Mouse (Mus musculus) neural tube, embryonic 14.5 days (tissue): Measurements from ENCODE around the gene Cuedc1. TPM values are rescaled to one million over a fixed set of nuclear protein-coding genes. Genes with fewer than 3 reads are reported as not detected.

ENCODE experiments used
- ATAC-seq: fragments of 200-750 bp; cut with Nextera tagmentation; 2 replicates; pipeline ENCODE4 v1.8.0; 2017; ENCODE audit warnings: low read depth, mild to moderate bottlenecking, moderate TSS enrichment, moderate library complexity
- H3K27ac ChIP-seq: fragments of 300-500 bp; sonication (generic); 2 replicates; pipeline ENCODE4 v1.5.1; 2014; ENCODE audit warnings: low read depth, mild to moderate bottlenecking, control low read depth, low read length, moderate library complexity, mixed read lengths
- H3K27me3 ChIP-seq: fragments of 300-500 bp; sonication (generic); 2 replicates; pipeline ENCODE4 v1.6.1; 2014; ENCODE audit warnings: low read length; ENCODE audit not compliant: control insufficient read depth, insufficient read depth
- H3K36me3 ChIP-seq: fragments of 300-500 bp; sonication (generic); 2 replicates; pipeline ENCODE4 v1.6.1; 2014; ENCODE audit warnings: low read length, mixed read lengths; ENCODE audit not compliant: control insufficient read depth, insufficient read depth
- H3K4me1 ChIP-seq: fragments of 300-500 bp; sonication (generic); 2 replicates; pipeline ENCODE4 v1.6.1; 2014; ENCODE audit warnings: low read length; ENCODE audit not compliant: control insufficient read depth, insufficient read depth
- H3K4me2 ChIP-seq: fragments of 300-500 bp; sonication (generic); 2 replicates; pipeline ENCODE4 v1.6.1; 2014; ENCODE audit warnings: mild to moderate bottlenecking, low read depth, low read length, control low read depth
- H3K4me3 ChIP-seq: fragments of 300-500 bp; sonication (generic); 2 replicates; pipeline ENCODE4 v1.5.1; 2014; ENCODE audit warnings: low read depth, low read length, control low read depth, mixed read lengths
- H3K9ac ChIP-seq: fragments of 300-500 bp; sonication (generic); replicated peaks from 2 replicates; pipeline ENCODE4 v1.6.1; 2014; ENCODE audit warnings: low read depth, mild to moderate bottlenecking, control low read depth, low read length, mixed read lengths
- H3K9me3 ChIP-seq: fragments of 300-500 bp; sonication (generic); 2 replicates; pipeline ENCODE4 v1.6.1; 2016; ENCODE audit warnings: low read length; ENCODE audit not compliant: control insufficient read depth
- WGBS: fragments of 180-500 bp; shearing (Covaris S2); extraction: QIAGEN DNeasy Blood & Tissue Kit; methylation state at CpG from one replicate; pipeline ENCODE4 v1.1.7; 2014; 5-methylcytosine and 5-hydroxymethylcytosine counted together
- polyA plus RNA-seq: library from polyadenylated mRNA; unstranded; fragments of >200 nt; fragmentation: Nextera tagmentation; extraction: Ambion mirVana; gene quantifications from 2 replicates; pipeline ENCODE4 v1.2.1, GENCODE M21; 2014

The Cuedc1 gene
- polyA plus RNA-seq, 1 experiment from 2014 or later: 38.3 TPM

- Histone ChIP-seq H3K27ac (no peak overlapping the region), H3K4me2 (no peak overlapping the region), H3K9ac (no peak overlapping the region), H3K4me1 (no peaks in the 10 kb centered on the region; the same call in 1 of the 2 replicates), H3K4me3 (no peak overlapping the region), H3K9me3 (no peaks in the 10 kb centered on the region), H3K27me3 (no peaks in the 10 kb centered on the region), H3K36me3 (no peaks in the 10 kb centered on the region)
- ATAC-seq: no peak
- WGBS: 78% methylated on average over 2 of the region's 2 CpGs
These were observed 35.8 kb upstream of the Cuedc1 start for GRCm38 (mm10) chr11:88061892-88062625.

GRCm38 (mm10) chr11:88065732-88066131 lies 32.1 kb upstream of the Cuedc1 start:
- Histone ChIP-seq H3K27me3 (no peaks in the 10 kb centered on the region; the same call in 1 of the 2 replicates), H3K27ac (no peak overlapping the region), H3K36me3 (no peaks in the 10 kb centered on the region), H3K4me2 (no peak overlapping the region), H3K9ac (no peak overlapping the region), H3K4me3 (no peak overlapping the region), H3K4me1 (peaks cover 9% of the 10 kb centered on the region), H3K9me3 (no peaks in the 10 kb centered on the region)
- ATAC-seq: no peak

DNA sequence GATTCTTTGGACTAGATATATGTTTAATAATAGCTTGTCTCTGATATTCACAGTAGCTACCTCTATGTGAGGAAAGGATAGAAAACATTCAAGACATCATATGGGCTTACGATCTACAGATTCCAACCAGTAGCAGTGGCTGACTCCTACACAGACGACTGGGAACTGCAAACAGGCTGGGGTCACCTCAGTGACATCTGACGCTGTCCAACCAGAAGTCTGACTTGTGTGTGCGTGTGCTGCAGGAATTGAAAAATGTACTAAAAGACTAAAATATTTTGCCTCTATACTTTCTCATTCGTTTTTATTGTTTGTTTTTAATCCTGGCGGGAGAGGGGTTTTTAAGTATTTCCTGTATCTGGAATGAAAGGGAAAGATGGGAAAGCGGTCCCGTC lies 30.7 kb upstream of the Cuedc1 start:
- H3K9me3 ChIP-seq: no peaks in the 10 kb centered on the region
- peak overlapping the region; percentile 99 for H3K27ac ChIP-seq
- WGBS: 1% methylated on average over 8 of the region's 8 CpGs
- H3K9ac ChIP-seq: peak overlapping the region; percentile 98
- peak overlapping the region; percentile 80 for H3K4me2 ChIP-seq
- H3K27me3 ChIP-seq: no peaks in the 10 kb centered on the region; the same call in 1 of the 2 replicates
- H3K4me1 ChIP-seq: peaks cover 21% of the 10 kb centered on the region
- peak overlapping the region; percentile 99 for H3K4me3 ChIP-seq
- ATAC-seq: peak; percentile 31; the same call in 1 of the 2 replicates
- H3K36me3 ChIP-seq: no peaks in the 10 kb centered on the region

DNA sequence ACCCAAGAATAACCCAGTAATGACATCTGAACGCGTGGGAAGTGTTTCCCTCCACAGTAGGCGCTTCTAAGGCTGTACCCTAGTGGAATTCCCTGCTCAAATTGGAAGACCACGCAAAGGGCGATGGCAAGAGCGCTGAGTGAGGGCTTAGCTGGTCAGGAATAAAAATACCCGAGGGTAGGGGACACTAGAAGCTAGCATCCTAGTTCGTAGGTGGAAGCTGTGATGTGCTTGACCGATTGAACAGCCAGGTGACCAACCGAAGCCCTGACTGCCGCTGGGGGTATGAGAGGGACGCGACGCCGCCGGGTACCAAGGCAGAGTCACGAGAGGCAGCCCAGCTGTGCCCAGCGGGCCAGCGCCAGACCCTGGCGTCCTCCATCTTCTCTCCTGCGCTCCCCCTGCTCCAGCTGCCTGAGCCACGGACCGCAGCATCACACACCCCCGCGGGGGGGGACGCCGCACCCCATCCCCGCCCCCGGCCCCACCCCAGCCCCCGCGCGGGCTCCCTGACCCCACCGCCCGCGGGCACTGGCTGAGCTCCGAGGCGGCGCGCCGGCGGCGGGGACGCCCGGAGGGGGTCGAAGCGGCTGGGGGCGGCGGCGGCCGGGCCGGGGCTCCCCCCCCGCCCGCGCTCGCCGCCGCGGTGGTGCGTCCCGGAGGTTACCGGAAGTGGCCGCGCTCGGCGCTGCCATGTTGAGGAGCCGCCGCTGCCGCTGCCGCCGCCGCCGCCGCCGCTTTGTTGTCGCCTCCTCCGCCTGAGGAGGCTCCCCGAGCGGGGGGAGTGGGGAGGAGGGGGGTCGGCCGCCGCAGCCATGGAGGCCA lies 30.1 kb upstream of the Cuedc1 start, which contains the start of gene Vezf1:
Vezf1 (plus strand) TSS at position 694 of the 825 bp plus-strand sequence.
- Histone ChIP-seq H3K4me2 (peak within 1 kb of the TSS; percentile 91), H3K36me3 (no peaks in the 10 kb centered on the region), H3K9me3 (no peaks in the 10 kb centered on the region), H3K4me1 (peaks cover 22% of the 10 kb centered on the region), H3K27me3 (no peaks in the 10 kb centered on the region; the same call in 1 of the 2 replicates), H3K27ac (peak within 1 kb of the TSS; percentile 99), H3K4me3 (peak within 1 kb of the TSS; percentile 99), H3K9ac (peak within 1 kb of the TSS; percentile 98)
- peak; percentile 93 for ATAC-seq
- WGBS: under 1% methylated on average over 39 of the region's 81 CpGs

- WGBS: under 1% methylated on average over 72 of the region's 92 CpGs
- Histone ChIP-seq H3K4me1 (peaks cover 28% of the 10 kb centered on the region), H3K36me3 (no peaks in the 10 kb centered on the region), H3K4me2 (peak overlapping the region; percentile 91), H3K9me3 (no peaks in the 10 kb centered on the region), H3K27ac (peak overlapping the region; percentile 99), H3K27me3 (no peaks in the 10 kb centered on the region; the same call in 1 of the 2 replicates), H3K9ac (peak overlapping the region; percentile 98), H3K4me3 (peak overlapping the region; percentile 99)
- ATAC-seq: peak; percentile 72
These were observed 29.2 kb upstream of the Cuedc1 start for GRCm38 (mm10) chr11:88068411-88069245.

DNA sequence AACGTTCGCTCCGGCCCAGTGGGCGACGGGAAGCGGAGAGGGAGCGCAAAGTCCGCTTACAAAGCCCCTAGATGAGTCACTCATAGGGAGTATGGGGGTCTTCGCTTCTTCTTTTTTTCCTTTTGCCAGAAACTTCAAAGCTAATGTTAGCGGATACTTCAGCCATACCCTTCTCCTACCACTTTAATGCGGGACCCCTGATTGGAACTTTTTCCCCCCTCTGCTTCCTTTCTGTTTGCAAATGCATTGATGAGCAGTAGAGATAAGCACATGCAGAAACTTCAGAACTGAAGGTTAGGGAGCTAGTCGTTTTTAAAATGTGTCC lies 28.6 kb upstream of the Cuedc1 start:
- Histone ChIP-seq H3K27me3 (no peaks in the 10 kb centered on the region; the same call in 1 of the 2 replicates), H3K9ac (peak overlapping the region; percentile 98), H3K36me3 (no peaks in the 10 kb centered on the region), H3K9me3 (no peaks in the 10 kb centered on the region), H3K4me2 (peak overlapping the region; percentile 91), H3K27ac (peak overlapping the region; percentile 99), H3K4me1 (peaks cover 30% of the 10 kb centered on the region), H3K4me3 (peak overlapping the region; percentile 99)
- ATAC-seq: no peak
- 1% methylated on average over 12 of the region's 12 CpGs for WGBS

DNA sequence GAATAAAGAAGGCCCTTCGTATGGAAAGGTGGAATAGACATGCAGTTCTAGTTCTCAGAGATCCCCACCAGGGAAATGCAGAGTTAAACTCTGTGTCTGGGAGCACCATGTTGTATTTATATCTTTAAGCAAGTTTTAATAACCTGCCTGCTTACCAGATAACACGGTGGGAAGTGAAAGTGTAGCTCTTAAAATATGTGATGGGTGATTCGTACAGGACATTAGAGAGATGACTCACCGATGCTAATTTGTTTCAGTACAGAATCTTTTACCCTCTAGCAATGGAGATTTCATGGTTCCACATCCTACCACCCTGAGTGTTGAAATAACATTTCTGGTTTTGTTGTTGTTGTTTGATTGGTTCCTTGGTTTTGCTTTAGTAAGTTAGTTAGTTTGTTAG lies 27.5 kb upstream of the Cuedc1 start:
- peaks cover 30% of the 10 kb centered on the region for H3K4me1 ChIP-seq
- WGBS: 16% methylated on average over 4 of the region's 4 CpGs
- 0 out of 2 replicates have a peak overlapping the region, but pooled peaks have one; percentile 22 for H3K27ac ChIP-seq
- peak overlapping the region; percentile 99 for H3K4me3 ChIP-seq
- ATAC-seq: no peak
- no peaks in the 10 kb centered on the region for H3K36me3 ChIP-seq
- H3K9ac ChIP-seq: peak overlapping the region; percentile 32; the same call in 1 of the 2 replicates
- peak overlapping the region; percentile 91 for H3K4me2 ChIP-seq
- no peaks in the 10 kb centered on the region for H3K9me3 ChIP-seq
- H3K27me3 ChIP-seq: no peaks in the 10 kb centered on the region; the same call in 1 of the 2 replicates

GRCm38 (mm10) chr11:88071113-88071512 lies 26.7 kb upstream of the Cuedc1 start:
- ATAC-seq: no peak

More at GRCm38 (mm10) chr11:88071113-88071512, 26.7 kb upstream of the Cuedc1 start:
- H3K27ac ChIP-seq: 0 out of 2 replicates have a peak overlapping the region, but pooled peaks have one; percentile 22
- WGBS: 53% methylated on average over 5 of the region's 5 CpGs
- no peaks in the 10 kb centered on the region for H3K9me3 ChIP-seq
- peak overlapping the region; percentile 99 for H3K4me3 ChIP-seq
- H3K36me3 ChIP-seq: peaks cover 1% of the 10 kb centered on the region; the same call in 1 of the 2 replicates
- peaks cover 30% of the 10 kb centered on the region for H3K4me1 ChIP-seq
- H3K27me3 ChIP-seq: no peaks in the 10 kb centered on the region; the same call in 1 of the 2 replicates
- peak overlapping the region; percentile 32; the same call in 1 of the 2 replicates for H3K9ac ChIP-seq
- peak overlapping the region; percentile 91 for H3K4me2 ChIP-seq
